Mouse (Mus musculus): ENCODE measurements at regions not wholly inside any gene's neighbourhood (a gene's known extent, or its start where the extent isn't known, plus 50 kb on each side); places are given as distances from the start of the nearest gene placed in this dataset.
A peak's percentile ranks its signal among the peaks of the same experiment; 100 is the strongest.

DNA sequence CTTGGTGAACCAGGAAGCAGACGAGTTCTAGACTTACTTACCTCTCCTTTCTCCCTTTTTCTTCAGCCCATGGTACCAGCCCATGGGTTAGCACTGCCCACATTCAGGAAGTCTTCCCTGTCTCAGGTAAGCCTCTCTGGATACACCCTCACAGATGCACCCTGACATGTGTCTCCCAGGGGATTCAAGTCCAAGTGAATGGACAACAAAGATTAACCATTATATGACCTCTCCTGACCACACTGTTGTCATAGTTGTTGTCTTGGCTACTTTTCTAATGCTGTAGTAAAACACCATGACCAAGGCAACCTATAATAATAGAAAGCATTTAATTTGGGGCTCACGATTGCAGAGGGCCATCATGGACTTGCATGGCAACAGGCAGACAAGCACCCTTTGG is 98.8 kb upstream of the Vash1 start:
- no peak for DNase-seq

DNA sequence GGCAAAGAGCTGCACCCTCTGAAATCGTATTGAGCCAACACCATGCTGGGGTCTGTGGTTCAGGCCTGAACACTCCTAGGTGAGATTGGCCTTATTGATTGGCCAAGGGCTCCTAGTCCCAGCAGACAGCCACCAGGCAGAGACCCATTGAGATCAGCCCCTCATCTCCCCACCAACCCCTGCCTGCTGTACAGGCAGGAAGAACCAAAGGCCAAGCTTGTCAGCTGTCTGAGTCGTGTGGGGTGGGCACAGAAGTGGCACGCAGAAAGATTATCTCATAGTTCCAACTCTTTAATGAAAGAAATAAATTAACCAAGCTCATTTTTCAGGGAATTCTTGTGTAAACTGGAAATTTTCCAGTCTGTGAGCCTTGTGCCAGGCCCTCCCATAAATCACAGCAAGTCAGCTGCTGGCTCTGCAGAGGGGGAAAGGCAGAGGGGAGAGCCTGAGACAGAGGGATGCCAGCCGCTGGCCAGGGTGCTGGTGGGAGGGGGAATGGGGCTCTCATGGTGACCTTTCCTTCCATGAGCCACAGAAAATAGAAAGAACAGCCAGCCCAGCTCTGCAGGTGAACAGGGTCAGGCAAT is 98.3 kb upstream of the Vash1 start:
- no peak for DNase-seq

GRCm38 (mm10) chr12:86582076-86582475 is 96.4 kb upstream of the Vash1 start:
- no peak for DNase-seq

GRCm38 (mm10) chr12:86588010-86588409 is 90.5 kb upstream of the Vash1 start:
- no peak for DNase-seq

DNA sequence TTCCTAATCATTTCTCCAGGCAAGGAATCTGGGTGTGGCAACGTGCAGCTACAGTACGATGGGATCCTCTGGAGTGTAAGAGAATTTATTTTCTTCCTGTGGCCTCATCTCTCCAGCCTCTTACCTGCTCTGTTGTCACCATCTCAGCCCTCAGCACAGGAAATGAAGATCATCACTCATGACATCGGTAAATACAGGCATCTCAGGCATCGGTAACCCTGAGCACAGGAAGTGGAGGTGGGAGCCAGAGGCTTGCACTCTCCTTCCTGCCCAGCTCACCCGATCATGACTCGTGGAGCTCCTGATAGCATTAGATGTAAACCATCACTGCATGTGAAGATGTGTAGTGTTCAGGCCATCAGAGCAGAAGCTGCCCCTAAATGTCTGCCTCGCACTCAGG is 86.0 kb upstream of the Vash1 start:
- DNase-seq, result peak; percentile 15

- no peak for DNase-seq
Measured at GRCm38 (mm10) chr12:86594647-86595046, 83.9 kb upstream of the Vash1 start.

- DNase-seq, result no peak
Measured at GRCm38 (mm10) chr12:86600041-86600440, 78.5 kb upstream of the Vash1 start.

GRCm38 (mm10) chr12:86603521-86603920 is 75.0 kb upstream of the Vash1 start:
- DNase-seq, result no peak

DNA sequence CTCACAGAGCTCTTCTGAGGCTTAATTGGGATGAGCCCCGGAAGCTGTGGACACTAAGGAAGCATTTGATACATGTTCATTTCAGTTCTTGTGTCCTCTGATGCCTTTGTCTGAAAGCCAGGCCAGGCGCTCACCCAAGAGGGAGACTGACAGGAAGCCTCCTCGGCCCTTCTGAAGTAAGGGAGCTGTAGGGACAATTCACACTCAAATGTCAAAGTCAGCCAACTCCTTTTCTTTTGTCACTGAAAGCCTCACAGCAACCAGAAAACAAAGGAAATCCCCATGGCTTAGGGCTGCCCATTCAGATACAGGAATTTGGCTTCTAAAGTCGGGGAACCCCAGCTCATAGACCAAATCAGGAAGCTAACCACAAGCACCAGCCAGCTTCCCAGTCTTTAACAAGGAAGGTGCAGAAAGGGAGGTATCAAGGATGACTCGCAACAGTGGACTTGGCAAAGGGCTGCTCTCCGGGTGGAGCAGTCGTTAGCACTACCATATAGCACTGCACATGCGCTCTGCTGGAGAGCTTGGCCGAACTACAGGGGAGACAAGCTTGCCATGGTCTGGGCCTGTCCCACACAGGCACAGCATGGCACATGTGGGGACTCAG is 66.0 kb upstream of the Vash1 start:
- no peak for DNase-seq

- peak; percentile 21 for DNase-seq
Measured at GRCm38 (mm10) chr12:86614156-86614555, 64.3 kb upstream of the Vash1 start.

GRCm38 (mm10) chr12:86616327-86616726 is 62.2 kb upstream of the Vash1 start:
- DNase-seq, result no peak

DNA sequence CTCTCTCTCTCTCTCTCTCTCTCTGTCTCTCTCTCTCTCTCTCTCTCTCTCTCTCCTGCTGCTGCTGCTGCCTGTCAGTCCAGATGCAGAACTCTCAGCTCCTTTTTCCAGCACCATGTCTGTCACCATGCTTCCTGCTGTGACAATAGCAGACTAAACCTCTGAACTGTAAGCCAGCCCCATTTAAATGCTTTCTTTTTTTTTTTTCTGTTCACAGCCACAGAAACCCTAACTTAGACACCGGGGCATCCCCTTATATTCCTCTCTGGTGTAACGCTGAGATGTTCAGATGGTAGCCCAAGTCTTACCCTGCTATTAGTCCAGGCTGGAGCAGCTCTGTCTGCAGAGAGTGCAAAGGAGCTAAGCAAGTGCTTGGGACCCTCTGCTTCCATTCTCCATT is 54.3 kb upstream of the Vash1 start:
- DNase-seq, result no peak

DNA sequence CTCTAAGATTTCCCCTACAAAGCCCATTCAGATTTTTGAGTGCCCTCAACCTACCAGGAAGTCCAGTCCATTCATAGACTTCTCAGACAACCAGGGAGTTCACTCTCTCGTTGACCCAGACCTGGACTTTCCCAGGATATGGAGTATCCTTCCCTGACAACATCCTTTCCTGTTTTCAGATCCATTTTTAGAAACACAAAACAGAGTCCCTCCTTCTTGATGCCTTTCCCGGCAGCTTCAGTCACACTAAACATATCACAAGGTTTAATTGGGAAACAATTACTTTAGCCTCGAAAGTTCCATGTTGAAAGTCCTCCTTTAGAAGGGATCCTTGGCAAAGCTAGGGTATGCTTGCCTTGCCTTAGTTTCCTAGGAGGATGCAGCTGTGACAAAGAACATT is 51.8 kb upstream of the Vash1 start:
- no peak for DNase-seq

DNA sequence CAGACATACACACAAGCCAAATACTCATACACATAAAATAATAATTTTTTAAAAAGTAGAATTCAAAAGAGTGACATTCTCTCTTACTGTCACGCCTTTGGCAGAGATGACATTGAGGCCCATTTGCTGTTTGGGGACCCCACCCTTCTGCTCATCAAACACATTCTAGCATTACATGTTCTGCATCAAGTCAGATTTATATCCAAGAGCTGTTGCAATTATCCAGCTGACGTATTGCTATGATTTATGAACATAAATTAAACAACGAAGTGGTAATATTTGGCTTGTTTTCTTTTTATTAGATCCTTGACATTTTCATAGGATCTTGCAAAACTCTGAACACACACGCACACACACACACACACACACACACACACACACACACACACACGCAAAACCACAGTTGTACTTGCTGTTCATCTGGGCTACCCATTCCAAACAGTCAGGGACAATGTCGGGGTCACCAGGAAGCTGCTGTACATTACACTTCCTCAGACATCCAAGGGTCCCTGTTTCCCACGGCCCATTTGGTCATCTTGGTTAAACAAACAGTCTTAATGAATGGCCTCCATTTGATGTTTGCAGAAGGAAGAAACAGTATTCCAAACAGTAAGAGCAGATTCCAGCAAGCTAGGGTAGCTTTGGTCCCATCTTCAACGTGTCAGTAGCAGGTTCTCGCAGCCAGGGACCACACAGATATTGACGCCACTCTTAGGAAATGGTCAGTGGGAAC is 50.3 kb upstream of the Vash1 start:
- no peak for DNase-seq

Measured in thymus, postnatal 4 days (tissue).